Mouse (Mus musculus) telencephalon, adult 2 months (tissue): Measurements from ENCODE around the gene Phf19.

Experiments
- DNase-seq: peaks from one replicate; pipeline ENCODE4 v3.0.0-alpha.2; 2011; ENCODE audit warnings: low read depth, low spot score

Gene Phf19

DNA sequence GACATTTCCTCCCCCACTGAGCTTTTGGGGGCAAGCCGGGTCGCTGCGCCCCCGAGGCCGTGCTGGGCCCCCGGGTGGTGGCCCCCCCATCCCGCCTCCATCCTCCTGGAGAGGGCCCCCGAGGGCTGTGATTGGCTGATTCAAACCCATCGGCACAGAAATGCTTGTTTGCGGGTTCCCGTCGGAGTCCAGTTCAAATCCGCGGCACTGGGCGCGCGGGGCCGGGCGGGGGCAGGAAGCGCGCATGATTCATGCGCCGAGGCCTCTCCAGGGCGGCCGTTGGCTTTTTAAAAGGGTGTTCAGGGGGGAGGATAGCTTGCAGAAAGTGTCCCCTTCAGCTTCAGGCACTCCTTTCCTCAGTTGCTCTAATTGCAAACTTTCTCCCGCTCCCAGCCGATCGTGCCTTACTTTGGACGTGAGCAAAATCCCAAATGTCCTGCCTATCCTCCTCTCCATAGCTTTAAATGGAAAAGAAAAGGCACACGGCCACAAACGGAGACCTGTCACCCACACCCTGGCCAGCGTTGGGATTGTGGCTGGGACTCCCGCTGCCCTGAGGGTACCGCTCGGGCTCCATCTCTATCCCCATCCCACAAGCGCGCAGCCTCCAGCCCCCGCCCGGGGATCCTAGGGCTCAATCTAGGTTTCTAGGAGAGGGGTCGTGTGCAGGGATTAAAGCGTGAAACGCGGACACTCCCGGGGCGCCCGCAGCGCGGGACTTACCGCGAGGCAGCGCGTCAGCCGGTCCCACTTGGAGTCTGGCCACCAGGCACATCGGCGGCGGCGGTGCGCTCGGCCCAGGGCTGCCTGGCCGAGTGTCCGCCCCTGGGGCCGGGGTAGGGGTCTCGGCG is at the start of gene Phf19:
Phf19 (minus strand) TSS at position 809 of the 851 bp plus-strand sequence.
- no peak for DNase-seq

DNA sequence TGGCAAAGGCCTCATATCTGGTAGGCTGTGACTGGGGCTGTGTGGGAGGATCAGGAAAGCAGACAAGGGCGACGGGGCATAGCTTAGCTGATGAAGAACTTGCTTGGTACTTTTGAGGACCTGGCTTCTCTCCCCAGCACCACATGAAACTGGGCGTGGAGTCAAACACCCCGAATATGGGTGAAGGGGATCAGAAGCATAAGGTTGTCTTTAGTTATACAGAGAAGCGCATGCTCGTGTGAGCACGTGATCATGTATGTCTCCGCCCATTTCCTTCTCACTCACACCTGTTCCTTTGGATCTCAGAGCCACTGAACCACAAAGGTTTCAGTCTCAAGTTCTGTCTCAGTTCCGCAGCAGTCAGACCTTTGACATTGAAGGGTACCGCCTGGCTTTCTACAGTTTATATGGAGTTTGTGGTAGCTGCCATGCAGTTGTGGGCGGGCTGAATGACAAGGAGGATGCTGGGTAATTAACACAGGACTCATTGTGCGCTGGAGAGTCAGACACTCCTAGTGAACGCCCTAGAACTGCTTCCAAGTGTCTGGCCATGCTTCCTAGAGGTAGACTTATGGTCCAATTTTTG is 49.6 kb upstream of the Phf19 start:
- no peak for DNase-seq

DNA sequence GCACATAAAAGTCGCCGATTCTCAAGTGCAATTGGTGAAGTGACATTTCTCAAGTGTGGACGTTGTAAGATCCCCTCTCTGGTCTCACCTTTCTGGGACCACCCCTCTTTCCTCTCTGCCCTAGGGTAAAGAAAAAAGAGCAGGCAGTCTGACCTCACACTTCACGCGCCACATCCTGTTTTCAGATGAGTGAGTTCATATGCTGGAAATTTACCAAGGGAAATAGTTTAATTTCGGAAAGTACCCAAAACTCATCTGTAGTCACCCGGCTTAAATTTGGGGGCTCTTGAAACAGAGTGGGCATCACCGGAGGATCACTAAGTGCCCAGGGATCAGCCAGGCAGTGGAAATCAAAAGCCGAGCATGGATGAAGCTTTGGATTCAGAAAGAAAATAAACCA is 49.1 kb upstream of the Phf19 start:
- no peak for DNase-seq

DNA sequence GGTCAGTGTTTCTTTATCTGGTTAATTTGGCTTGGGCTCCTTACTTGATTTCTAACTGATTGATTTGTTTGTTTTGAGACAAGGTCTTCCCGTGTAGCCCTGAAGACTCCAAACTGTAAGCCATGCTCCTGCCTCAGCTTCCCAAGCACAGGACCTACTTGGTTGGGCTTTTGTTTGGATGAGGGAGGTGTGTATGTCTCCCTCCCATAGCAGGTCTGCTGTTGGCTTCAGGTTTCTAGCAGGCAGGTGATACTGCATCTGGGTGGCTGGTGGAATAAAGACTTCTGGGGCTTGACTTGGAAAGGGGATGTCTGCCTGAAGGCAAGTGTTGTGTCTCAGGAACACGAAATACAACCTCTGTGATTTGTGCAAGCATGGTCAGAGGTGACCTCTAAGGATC is 48.4 kb upstream of the Phf19 start:
- no peak for DNase-seq

DNA sequence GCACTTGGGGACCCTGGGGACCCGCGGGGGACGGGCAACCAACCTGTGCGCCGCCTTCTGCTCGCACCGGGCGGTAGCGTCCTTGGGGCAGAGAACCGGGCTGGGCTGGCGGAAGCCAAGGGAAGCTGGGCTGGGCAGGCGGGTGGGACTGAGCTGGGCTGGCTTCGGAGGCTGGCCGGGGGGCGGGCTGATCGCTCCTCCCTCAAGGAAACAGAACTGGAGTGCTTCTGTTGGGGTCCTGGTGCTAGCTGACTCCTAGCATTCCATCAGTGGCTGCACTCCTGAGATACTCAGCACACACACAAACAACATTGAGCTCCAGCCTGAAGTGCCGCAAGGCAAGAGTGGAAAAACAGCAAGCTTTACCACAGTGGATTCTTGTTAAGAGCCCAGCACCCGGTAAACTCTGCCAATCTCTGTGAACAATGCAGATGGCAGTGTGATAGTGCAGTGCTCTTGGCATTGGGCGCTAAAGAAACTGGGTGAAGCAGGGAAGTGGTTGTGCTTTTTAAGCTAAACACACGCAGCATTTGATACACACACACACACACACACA is 47.7 kb upstream of the Phf19 start, which contains the start of gene Traf1:
Traf1 (minus strand) TSS at position 292 of the 556 bp plus-strand sequence.
- DNase-seq: no peak

DNA sequence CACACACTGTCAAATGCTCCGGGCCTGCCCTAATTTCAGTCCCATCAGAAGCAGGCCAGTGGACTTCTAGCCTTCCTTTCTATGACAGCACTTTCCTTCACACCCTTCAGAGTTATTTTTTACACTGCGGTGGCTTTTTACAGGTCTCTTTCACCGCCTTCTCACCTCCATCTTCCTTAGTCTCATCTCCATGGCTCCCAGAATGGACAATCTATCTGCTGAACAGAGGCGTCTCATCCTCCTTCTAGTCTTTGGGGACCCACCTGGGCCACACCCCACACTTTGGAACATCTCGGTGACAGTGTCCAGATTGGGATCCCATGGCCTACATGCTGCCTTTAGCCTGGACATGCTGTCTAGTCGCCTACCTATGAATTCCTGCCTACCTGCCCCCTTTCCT is 47.1 kb upstream of the Phf19 start:
- no peak for DNase-seq

DNA sequence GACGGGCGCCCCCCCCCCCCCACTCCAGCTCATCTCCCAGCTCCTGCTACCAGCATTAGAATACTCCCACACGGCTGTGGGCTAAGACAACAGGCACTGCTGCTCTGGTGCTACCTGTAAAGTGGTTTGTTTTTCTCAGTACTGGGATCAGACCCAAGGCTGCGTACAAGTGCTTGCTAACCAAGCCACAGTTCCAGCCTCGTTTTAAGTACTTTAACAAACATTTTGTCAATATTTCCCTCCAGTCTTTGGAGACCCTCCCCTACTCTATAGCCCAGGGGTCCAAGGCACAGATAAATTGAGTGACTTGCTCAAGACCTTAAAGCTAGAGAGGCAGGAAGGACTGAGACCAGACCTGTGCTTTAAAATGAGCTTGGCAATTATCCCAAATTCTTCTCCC is 46.6 kb upstream of the Phf19 start:
- no peak for DNase-seq

DNA sequence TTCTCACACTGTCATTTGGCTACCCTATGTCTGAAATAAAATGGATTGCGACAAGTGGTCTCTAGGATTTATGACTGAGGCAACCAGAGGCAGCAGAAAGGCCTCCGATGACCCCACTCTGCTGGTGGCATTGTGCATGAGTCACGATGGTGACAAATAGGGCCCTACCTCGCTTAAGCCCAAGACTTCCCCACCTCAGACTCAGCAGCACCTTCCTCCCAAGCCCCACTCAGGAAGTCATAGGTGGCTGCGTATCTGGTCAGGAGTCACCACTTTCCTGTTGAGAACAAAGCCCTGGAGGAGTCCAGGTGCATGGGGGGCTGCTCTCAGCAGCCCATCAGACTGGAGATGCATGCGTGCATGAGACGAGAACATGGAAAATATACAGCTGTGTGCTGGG is 44.8 kb upstream of the Phf19 start:
- no peak for DNase-seq

DNA sequence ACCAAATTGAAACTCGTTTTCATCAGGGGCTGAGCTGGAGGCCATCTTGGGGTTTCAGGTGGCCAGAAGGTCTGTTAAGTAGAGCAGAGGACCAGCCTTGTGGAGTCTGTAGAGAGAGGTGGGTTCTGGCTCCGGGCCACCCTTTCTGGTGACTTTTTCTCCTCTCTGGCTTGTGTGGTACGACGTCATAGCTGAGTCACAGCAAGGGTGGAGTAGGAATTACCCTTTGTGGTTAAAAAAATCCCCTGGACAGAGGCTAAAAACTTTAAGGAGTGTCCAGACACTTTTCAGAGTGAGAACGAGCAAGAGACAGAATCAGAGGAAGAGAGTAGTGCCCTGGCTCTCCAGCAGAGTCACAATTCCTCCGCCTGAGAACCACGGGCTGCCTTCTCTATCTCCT is 44.2 kb upstream of the Phf19 start:
- no peak for DNase-seq

DNA sequence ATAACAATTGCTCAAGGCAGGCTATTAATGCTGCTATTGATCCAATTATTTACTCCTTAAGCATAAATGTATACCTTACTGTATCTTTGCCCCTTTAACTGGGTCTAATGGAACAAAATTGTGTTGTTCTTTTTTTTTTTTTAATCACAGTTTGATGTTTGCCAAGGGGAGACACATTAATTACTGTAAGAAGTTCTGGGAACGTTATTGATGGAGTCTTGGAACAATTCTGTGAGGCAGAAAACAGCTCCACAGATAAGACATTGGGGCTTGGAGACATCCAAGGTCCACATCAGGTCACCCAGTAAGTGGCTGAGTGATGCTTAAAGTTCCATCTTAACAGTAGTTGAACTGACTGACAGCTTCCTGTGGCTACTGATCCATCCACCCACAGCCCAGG is 43.6 kb upstream of the Phf19 start:
- no peak for DNase-seq

DNA sequence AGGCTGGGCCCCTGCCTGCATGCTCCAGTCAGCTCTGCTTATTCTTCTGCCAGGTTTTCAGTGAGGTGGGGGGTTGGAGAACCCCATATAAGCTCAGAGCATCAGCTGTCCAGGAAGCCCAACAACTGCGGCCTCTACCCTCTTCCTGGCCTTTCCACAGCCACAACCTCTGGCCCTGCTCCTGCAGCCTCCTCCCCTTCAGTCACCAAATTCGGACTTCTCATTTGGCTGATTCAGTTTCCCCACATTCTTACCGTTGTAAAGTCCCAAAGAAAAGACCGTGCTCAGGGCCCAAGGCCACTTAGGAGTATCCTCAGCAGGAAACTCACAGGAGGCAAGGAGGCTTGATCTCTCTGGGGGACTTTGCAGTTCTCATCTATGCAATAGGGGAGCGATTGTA is 43.1 kb upstream of the Phf19 start:
- no peak for DNase-seq

DNA sequence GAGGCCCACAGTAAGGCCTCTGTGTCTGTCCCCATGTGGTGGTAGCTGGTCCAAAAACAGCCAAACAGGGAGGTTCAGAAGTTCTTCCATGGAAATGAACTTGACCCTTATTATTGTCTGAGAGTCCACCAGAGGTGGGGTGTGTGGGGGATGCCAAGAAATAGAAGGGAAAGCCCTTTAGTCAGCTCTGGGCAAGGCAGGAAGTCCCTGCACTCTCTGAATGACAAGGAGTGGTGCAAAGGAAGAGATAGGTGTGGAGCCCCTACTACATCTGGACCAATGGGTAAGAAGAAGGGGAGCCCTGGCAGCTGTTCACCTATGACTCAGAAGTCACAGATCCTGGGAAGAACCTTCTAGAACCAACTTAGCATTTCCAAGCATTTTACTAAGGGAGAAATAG is 40.5 kb upstream of the Phf19 start:
- no peak for DNase-seq

DNA sequence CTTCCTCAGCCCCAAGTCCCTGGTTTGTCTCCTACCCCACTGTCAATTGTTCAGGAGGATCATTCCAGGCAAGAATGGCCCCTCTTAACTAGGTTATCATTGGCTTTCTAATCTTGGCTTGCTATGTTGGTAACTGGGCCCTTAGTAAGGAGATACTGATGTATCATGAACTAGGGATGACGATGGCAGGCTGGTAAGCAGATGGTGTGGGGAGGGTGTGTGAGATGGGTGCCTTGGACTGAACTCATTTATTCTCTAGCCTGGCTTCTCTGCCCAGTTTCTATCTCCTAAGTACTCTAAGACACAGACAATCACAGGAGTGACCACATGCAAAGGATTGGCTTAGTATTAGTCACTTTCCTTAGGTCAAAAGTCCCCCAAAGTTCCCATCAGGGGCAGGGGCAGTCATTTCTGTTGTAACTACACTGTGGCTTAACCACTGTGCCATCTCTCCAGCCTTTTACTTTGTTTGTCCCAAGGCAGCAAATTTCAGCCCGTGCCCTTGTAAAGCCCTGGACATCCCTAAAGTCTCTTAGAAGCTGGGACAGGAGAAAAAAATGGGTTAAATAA is 39.8 kb upstream of the Phf19 start:
- no peak for DNase-seq

DNA sequence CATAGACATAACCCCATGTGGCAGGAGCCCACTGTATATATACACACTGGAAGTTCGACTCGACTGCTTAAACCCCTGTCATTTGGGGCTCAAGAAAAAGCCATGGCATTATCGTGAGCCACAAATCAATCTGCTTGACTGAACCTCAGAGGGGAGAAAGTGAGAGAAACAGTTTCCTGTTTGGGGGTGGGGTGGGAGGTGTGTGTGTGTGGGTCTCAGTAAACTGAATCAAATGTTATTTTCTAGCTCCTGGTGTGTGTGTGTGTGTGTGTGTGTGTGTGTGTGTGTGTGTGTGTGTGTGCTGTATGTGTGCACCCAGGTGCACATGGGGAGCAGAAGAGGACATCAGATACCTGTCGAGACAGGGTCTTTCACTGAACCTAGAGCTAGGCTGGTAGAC is 39.2 kb upstream of the Phf19 start:
- no peak for DNase-seq

DNA sequence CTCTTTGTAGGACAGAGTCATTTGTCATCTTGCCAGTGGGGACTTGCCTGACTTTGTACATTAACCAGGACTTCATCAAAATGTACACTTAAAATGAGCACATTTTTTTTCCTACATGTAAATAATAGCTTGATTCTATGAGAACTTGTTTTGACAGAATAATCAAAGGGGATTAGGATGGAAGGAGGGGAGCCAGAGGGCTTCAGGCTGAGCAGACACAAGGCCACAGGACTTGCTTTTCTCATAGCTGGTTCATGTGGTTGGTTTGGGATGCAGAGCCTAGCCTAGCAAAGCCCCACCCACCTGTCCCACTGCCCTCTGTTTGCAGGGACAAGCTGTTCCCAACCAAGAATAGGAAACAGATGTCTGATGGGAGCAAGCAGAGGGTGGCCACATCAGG is 37.6 kb upstream of the Phf19 start:
- no peak for DNase-seq

DNA sequence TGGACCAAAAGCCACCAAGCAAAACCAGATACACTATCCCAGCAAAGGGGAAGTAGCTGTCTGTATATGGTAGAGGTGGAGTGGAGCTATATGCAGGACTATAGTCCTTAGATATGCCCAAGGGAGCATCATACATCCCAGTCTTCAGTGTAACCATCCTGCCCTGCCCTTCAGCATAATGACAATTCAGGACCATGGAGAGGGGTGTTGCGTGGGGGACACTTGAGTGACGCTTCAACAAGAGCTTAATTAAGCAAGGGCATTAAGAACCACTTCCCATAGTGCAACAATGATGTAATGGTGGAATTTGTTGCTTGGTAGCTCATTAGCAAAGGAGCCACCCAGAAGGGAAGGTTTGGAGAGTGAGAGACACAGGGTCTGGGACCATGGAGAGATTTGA is 34.8 kb upstream of the Phf19 start:
- no peak for DNase-seq

DNA sequence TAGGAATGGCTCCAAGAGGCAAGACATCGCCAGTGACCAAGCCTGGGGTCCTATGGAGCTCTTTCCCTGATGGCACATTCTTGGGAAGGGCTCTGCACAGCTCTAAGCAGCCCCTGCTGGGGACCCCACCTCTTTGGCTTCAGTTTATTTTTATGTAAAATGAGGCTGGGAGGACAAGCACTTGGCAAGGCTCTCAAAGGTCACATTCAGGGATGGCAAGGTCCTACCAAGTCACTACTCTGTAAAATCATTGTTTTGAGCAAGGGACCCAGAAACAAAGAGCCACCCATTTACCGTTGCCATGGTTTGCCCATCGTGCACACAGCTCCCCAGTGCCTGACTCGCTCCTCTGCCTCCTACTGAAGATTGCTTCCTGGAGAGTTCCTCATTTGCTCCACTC is 32.2 kb upstream of the Phf19 start:
- no peak for DNase-seq

DNA sequence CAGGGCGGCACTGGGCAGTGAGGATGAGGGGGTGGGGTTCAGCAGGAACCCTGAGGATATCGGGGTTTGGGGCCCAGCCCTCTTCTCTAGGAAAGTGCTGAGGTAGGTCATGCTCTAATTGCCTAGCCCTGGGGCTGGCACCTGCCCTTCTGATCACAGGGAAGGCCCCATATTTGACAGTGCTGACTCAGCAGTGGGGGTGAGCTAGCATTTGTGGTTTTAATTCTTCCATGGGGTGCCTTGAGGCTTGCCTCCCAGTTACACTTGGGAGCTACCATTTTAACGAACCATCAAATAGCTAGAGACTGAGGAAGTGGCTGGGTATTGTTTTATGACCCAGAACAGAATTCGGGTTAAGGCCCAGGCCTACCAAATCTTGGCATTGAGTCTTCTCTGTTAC is 31.8 kb upstream of the Phf19 start:
- DNase-seq: no peak

DNA sequence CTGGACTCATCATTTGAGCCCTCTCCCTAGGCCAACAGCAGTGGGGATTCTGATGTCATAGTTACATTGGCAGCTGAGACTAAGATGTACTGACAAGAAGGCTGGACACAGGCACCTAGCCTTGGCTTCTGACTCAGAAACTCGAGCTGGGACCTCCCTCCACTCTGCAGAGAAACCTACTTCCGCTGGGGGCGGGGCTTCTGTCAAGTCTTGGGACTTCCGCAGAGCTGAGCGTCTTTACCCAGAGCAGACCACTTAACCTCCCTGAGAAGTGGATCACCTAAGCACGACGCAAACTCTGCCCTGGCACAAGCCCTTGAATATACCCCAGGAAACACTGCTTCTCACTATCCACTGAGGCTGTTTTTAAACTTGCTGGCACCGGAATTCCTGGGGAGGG is 30.9 kb upstream of the Phf19 start:
- no peak for DNase-seq

DNA sequence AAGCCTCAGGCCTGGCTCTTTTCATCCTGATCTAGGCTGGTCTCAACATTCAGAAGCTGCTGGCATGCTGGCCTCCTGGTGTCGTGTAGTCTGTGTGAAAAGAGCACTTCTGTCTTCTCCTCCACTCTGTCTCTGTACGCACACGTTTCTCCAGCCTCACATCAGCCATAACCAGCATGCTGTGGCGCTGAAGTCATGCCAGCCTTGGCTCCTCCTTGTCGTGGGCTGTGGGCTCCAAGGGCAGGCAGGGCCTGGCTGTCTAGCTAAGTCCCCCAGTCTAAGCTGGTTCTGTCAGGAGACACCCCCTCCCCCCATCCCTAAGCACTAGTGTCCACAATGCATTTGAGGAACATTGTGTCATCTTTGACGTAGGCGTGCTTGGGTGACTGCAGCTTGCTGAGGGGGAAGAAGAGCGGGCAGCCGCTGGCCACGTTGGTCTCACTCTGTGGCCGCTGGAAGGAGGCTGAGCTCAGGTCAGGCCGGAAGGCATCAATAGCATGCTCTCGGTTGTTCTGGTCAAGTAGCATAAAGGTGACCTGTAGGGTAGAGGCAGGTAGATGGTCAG is 29.8 kb upstream of the Phf19 start:
- no peak for DNase-seq

DNA sequence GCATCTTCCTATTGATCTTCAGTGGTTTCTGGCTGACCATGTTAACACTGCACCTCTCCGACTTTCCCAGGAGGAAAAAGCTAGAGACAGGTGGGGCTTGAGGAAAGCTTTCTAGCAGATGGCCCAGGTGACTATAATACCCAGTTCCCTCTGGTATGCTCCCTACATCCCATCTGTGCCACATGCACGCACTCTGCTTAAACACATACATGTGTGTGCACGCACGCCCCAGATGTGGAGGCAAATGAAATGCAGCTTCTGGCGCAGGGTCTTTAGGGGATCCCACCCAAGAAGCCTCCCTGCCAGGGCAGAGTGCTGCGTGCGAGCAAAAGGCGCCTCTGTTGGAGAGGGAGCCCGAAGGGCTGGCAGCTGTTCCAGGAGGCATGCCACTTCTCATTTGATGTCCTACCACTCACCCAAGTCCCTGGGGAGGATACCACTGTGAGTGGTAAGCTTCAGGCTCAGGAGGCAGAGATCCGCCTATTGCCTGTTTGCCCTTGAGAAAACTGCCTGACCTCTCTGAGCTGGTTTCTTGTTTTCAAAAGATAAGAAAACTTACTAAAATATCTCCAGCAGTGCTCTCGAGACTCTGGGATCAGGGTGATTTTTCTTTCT is 27.3 kb upstream of the Phf19 start:
- no peak for DNase-seq

DNA sequence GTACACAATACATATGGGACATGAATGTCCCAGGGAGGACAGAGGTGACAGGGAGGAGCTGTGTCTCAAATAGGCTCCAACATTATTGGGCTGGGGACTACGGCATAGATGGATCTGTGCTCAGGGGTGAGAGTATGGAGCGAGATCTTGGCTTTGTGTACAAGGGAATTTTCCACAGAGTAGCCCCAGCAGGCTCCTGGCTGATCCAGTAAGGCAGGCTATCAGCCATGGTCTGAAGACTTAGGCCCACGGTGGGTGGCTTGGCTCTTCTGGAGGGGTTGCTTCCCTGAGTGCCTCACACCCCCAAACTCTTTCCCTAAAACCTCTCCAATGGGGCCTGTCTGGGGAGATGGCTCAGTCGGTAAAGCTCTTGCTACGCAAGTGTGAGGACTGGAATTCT is 26.4 kb upstream of the Phf19 start:
- no peak for DNase-seq
